Mouse (Mus musculus) brain, embryonic 14.5 days (tissue): ENCODE measurements around the gene Ecpas.

ENCODE experiments used
- CTCF ChIP-seq: fragments of 200-500 bp; IDR thresholded peaks from 2 replicates; pipeline ENCODE4 v1.5.1; 2012; ENCODE audit warnings: inconsistent platforms, mild to moderate bottlenecking, moderate library complexity, borderline replicate concordance; ENCODE audit not compliant: insufficient read depth, insufficient read length; ENCODE audit errors: extremely low read depth
- POLR2A ChIP-seq: fragments of 200-500 bp; IDR thresholded peaks from 2 replicates; pipeline ENCODE4 v1.6.1; 2012; ENCODE audit warnings: mild to moderate bottlenecking, inconsistent platforms, borderline replicate concordance; ENCODE audit not compliant: poor library complexity, insufficient read depth, insufficient read length, severe bottlenecking; ENCODE audit errors: extremely low read depth

GRCm38 (mm10) chr4:58894399-58894798 is 18.1 kb downstream of the Ecpas start:
- no peak for TF ChIP-seq POLR2A
- TF ChIP-seq CTCF, result no peak
